Mouse (Mus musculus) embryonic stem cell, embryonic (primary cell): Measurements from ENCODE around the gene Repin1.

Experiments
- CTCF ChIA-PET, 4 experiments: fragments of 300-600 bp in 2 of 4; fragments of 350-600 bp in 2 of 4; sonication (Branson Sonifier 250); formaldehyde crosslinking; loops; one replicate each; lab custom pipeline; 2022; ENCODE audit warnings: inconsistent platforms in 2 of 4; lab: Charles Lee
- POLR2A ChIA-PET, 4 experiments: fragments of 300-600 bp in 2 of 4; fragments of 350-600 bp in 2 of 4; sonication (Branson Sonifier 250); formaldehyde crosslinking; loops; one replicate each; lab custom pipeline; 2022; ENCODE audit warnings: antibody characterized with exemption in 4 of 4, inconsistent platforms in 1 of 4; lab: Charles Lee

Gene Repin1

DNA sequence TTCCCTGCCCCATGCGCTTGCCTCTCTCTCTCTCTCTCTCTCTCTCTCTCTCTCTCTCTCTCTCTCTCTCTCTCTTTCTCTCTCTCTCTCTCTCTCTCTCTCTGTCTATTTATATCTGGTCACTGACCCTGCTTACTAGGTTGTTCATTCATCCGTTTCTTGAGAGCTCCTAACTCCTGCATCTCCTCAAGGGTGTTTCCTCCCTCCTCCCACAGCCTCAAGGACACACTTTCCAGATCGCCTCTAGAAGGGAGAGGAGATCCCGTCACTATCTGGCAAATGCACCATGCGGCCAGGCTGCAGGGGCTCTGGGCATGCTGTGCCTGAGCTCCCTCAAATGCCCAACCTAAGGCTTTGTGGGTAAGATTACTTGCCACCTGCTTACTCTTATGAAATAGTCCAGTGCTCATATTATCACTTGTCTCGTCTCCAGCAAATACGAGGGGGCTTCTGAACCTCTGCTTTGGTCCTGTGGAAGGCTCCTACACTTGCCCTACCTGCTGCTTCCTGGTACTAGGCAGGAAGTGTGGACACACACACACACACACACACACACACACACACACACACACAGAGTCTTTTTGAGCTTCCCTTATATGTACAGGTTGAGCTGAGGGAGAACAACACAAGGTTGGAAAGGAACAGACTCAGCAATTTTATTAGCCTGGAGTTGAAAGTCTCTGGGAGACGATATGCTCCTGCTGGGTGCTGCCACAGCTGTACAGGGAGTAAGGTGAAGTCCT is 24.4 kb upstream of the Repin1 start:
- ChIA-PET POLR2A (interaction anchor here (0.5 to 2.1 kb wide), 16 partner anchors 11 to 633 kb away, joined by 3 to 9 read pairs (median 4); partner anchors contain the start of genes Gm44965 (in 1 of the 4), Krba1 (in 1 of the 4), Lrrc61 (in 1 of the 4) and Repin1 (in 1 of the 4)), CTCF (interaction anchor here in 3 of 4 experiments (0.6 to 1.5 kb wide), 5 partner anchors 13 to 477 kb away, joined by 3 to 11 read pairs (median 4); no protein-coding TSS in a partner anchor)

GRCm38 (mm10) chr6:48572014-48572413 is 21.7 kb upstream of the Repin1 start:
- POLR2A ChIA-PET: no interaction called here
- CTCF ChIA-PET: interaction anchor here in 2 of 4 experiments (1.3 to 2.2 kb wide), 2 partner anchors 10 kb away, joined by 6 to 9 read pairs; no protein-coding TSS in a partner anchor

- POLR2A ChIA-PET: no interaction called here
- CTCF ChIA-PET: interaction anchor here in 3 of 4 experiments (0.6 to 2.2 kb wide), 4 partner anchors 9 to 499 kb away, joined by 3 to 9 read pairs (median 5); no protein-coding TSS in a partner anchor
These were observed 21.1 kb upstream of the Repin1 start, which contains the start of gene Rarres2 for GRCm38 (mm10) chr6:48572572-48573061. Rarres2 (minus strand) TSS chr6:48572789.

GRCm38 (mm10) chr6:48573280-48573679 is 20.4 kb upstream of the Repin1 start:
- ChIA-PET POLR2A (no interaction called here), CTCF (interaction anchor here in 3 of 4 experiments (0.6 to 2.2 kb wide), 4 partner anchors 9 to 499 kb away, joined by 3 to 9 read pairs (median 4); no protein-coding TSS in a partner anchor)

- POLR2A ChIA-PET: no interaction called here
- CTCF ChIA-PET: interaction anchor here in 2 of 4 experiments (0.6 to 2.2 kb wide), 2 partner anchors 8 to 77 kb away, joined by 3 to 9 read pairs; no protein-coding TSS in a partner anchor
These were observed 19.7 kb upstream of the Repin1 start for GRCm38 (mm10) chr6:48573981-48574380.

DNA sequence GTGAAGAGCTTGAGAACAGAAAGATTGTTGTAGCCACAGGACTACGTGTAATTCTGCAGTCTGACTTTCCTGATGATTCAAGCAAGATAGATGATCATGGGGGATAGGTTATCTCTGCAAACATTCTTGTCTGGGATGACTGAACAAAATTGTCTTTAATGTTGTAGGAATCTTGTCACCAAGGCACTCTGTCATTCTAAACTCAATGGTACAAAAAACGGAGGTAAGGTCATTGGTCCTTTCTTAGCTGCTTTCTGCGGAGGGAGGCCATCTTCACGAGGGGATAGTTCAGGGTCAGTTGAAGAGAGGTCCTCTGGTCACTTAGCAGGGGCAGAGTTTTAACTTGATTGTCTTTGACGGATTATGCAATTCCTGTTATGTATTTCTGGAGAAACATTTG is 14.9 kb upstream of the Repin1 start:
- POLR2A ChIA-PET: no interaction called here
- CTCF ChIA-PET: interaction anchor here in 1 of 4 experiments (0.6 to 0.7 kb wide), 2 partner anchors 61 to 192 kb away, joined by 3 read pairs; partner anchors contain the start of gene Gimap3

- POLR2A ChIA-PET: interaction anchor here in 1 of 4 experiments (0.6 to 1.6 kb wide), 2 partner anchors 13 to 17 kb away, joined by 3 read pairs; no protein-coding TSS in a partner anchor
- CTCF ChIA-PET: no interaction called here
These were observed 14.5 kb upstream of the Repin1 start for GRCm38 (mm10) chr6:48579215-48579648.

GRCm38 (mm10) chr6:48581257-48581656 is 12.4 kb upstream of the Repin1 start:
- ChIA-PET POLR2A (interaction anchor here in 1 of 4 experiments (1.6 kb wide), 1 partner anchor 16 kb away, joined by 5 read pairs; no protein-coding TSS in a partner anchor), CTCF (interaction anchor here in 2 of 4 experiments (0.6 to 1.8 kb wide), 7 partner anchors 9 to 420 kb away, joined by 3 to 7 read pairs (median 4); partner anchors contain the start of genes Gm44965 (in 1 of the 2) and Repin1 (in 1 of the 2))

GRCm38 (mm10) chr6:48582037-48582436 is 11.6 kb upstream of the Repin1 start:
- ChIA-PET POLR2A (interaction anchor here in 2 of 4 experiments (0.9 to 1.6 kb wide), 3 partner anchors 11 to 38 kb away, joined by 3 to 5 read pairs (median 3); partner anchors contain the start of genes Gm44965 (in 1 of the 2) and Repin1 (in 1 of the 2)), CTCF (interaction anchor here in 3 of 4 experiments (0.6 to 1.8 kb wide), 25 partner anchors 9 to 762 kb away, joined by 3 to 9 read pairs (median 4); partner anchors contain the start of genes Rarres2 (in 2 of the 3), Gm44965 (in 1 of the 3), Repin1 (in 1 of the 3) and Tra2a (in 1 of the 3))

DNA sequence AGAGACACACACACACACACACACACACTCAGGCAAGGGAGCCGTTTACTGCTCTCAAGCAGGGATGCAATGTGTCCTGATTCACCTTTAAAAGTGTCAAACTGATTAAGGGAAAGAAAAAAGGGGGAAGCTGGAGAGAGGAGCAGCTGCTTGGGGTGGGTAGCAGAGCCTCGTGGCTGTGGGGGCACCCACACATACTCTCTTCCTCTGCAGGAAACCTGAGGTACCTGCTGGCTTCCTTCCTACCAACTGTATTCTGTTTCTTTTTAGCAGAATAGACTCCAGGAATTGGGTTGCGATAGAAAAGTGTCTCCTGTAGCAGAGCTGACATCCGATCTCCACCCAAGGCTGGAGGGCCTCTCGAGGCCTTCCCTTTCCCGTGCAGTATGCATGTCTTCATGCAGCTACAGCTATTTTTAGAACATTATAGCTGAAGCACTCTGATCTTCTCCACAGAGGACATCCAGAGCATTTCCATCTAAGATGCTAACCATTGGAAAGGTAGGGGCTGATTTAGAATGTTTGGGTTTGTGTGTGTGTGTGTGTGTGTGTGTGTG is 4.4 kb upstream of the Repin1 start, which contains the start of gene Gm45021:
Gene Gm45021 (plus strand): TSS at position 417 of the 557 bp plus-strand sequence.
- POLR2A ChIA-PET: no interaction called here
- CTCF ChIA-PET: no interaction called here

- POLR2A ChIA-PET: no interaction called here
- CTCF ChIA-PET: interaction anchor here in 2 of 4 experiments (0.6 to 1.1 kb wide), 2 partner anchors 9 to 181 kb away, joined by 3 to 4 read pairs; no protein-coding TSS in a partner anchor
These were observed 2.4 kb upstream of the Repin1 start for GRCm38 (mm10) chr6:48591221-48591845.

DNA sequence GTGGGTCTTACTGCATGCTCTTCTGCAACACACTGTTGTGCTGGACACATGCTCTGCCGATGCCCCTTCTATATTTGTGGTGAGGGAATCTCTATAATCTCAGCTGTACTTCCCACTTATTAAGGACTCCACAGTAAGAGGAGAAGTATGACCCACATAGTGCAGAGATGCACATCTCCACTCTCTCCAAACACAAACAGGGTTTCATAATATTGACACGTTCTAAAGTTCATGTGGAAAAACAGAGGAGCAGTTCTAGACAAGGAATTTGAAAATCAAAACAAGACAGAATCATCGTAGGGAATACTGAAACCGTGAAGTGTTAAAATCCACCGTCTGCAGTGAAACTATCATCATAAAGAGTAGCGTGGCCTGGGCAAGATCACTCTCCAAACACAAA is 1.8 kb upstream of the Repin1 start:
- POLR2A ChIA-PET: no interaction called here
- CTCF ChIA-PET: no interaction called here

GRCm38 (mm10) chr6:48594043-48594738 is 508 bp downstream of the Repin1 start:
- POLR2A ChIA-PET: interaction anchor here in 2 of 4 experiments (0.6 to 1.9 kb wide), 19 partner anchors 8 to 773 kb away, joined by 3 to 9 read pairs (median 3); partner anchors contain the start of genes Atp6v0e2 (in 1 of the 2), Fam221a (in 1 of the 2) and Zfp775 (in 1 of the 2)
- CTCF ChIA-PET: interaction anchor here in 3 of 4 experiments (0.6 to 1.5 kb wide), 8 partner anchors 8 to 223 kb away, joined by 3 to 7 read pairs (median 3); partner anchors contain the start of genes Atp6v0e2 (in 1 of the 3) and Zfp775 (in 1 of the 3)

GRCm38 (mm10) chr6:48595278-48595677 is 1.6 kb downstream of the Repin1 start:
- POLR2A ChIA-PET: interaction anchor here in 2 of 4 experiments (0.7 to 1.0 kb wide), 3 partner anchors 8 to 58 kb away, joined by 3 read pairs; partner anchors contain the start of gene Atp6v0e2 (in 1 of the 2)

GRCm38 (mm10) chr6:48596545-48597232 is 3.0 kb downstream of the Repin1 start:
- CTCF ChIA-PET: interaction anchor here (0.6 to 1.8 kb wide), 5 partner anchors 14 to 218 kb away, joined by 4 to 6 read pairs (median 5); no protein-coding TSS in a partner anchor
- POLR2A ChIA-PET: interaction anchor here in 2 of 4 experiments (0.6 to 2.4 kb wide), 15 partner anchors 14 to 427 kb away, joined by 3 to 17 read pairs (median 4); partner anchors contain the start of gene AI854703 (in 1 of the 2)

More at GRCm38 (mm10) chr6:48595278-48595677, 1.6 kb downstream of the Repin1 start:
- CTCF ChIA-PET: interaction anchor here in 2 of 4 experiments (0.5 to 1.8 kb wide), 3 partner anchors 13 to 652 kb away, joined by 3 to 5 read pairs (median 3); no protein-coding TSS in a partner anchor

DNA sequence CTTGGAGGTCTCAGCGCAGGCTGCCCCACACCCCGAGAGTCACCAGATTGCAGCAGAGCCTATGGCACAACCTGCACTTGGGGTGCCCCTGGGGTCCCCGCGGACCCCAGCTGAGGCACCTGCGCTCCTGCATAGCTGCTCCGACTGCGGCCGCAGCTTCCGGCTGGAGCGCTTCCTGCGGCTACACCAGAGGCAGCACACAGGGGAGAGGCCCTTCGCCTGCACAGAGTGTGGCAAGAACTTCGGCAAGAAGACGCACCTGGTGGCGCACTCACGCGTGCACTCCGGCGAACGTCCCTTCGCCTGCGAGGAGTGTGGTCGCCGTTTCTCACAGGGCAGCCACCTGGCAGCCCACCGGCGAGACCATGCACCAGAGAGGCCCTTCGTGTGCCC is 3.5 kb downstream of the Repin1 start:
- CTCF ChIA-PET: interaction anchor here (0.6 to 1.8 kb wide), 5 partner anchors 15 to 218 kb away, joined by 4 to 6 read pairs (median 5); no protein-coding TSS in a partner anchor
- POLR2A ChIA-PET: interaction anchor here in 2 of 4 experiments (1.0 to 2.4 kb wide), 11 partner anchors 13 to 152 kb away, joined by 3 to 17 read pairs (median 5); partner anchors contain the start of gene AI854703 (in 1 of the 2)
